Mouse (Mus musculus) liver, embryonic 14.5 days (tissue): ENCODE data around the gene Enox1.

ENCODE experiments used
- CTCF ChIP-seq: IDR thresholded peaks from 2 replicates; pipeline ENCODE4 v1.5.1; 2016; ENCODE audit warnings: antibody characterized with exemption, low read depth, control low read depth
- EP300 ChIP-seq: IDR thresholded peaks from 2 replicates; pipeline ENCODE4 v1.6.1; 2016; ENCODE audit warnings: antibody characterized with exemption, low read depth

GRCm38 (mm10) chr14:77642314-77642713 lies 485.8 kb downstream of the Enox1 start:
- TF ChIP-seq CTCF (no peak), EP300 (no peak)
